Mouse (Mus musculus) MEL (cell line): ENCODE data around the gene Vps18. TPM values are rescaled to one million over a fixed set of nuclear protein-coding genes. Genes with fewer than 3 reads are reported as not detected.

Experiments used
- DNase-seq: peaks from one replicate; pipeline ENCODE4 v3.0.0; 2011; ENCODE audit warnings: low read depth, low spot score
- H3K27ac ChIP-seq: 2 replicates; pipeline ENCODE4 v1.5.1; 2012; ENCODE audit warnings: low read depth, mild to moderate bottlenecking, control low read depth, low read length, moderate library complexity; ENCODE audit not compliant: control insufficient read depth
- H3K27me3 ChIP-seq, 2 experiments: fragments of 150-350 bp in 1 of 2; sonication (generic) in 1 of 2; 2 replicates each; pipeline ENCODE4 v1.6.1; 2012; ENCODE audit warnings: low read length in 2 of 2, mild to moderate bottlenecking in 2 of 2, improper control_type of control experiment in 1 of 2, moderate library complexity in 1 of 2; ENCODE audit not compliant: insufficient read depth in 2 of 2, control insufficient read depth in 1 of 2
- H3K36me3 ChIP-seq, 2 experiments: 2 replicates each; pipeline ENCODE4 v1.6.1; 2012 to 2014; ENCODE audit warnings: low read length in 2 of 2, improper control_type of control experiment in 1 of 2, inconsistent platforms in 1 of 2, mild to moderate bottlenecking in 1 of 2; ENCODE audit not compliant: insufficient read depth in 2 of 2, control insufficient read depth in 1 of 2
- H3K4me1 ChIP-seq, 2 experiments: fragments of 150-350 bp in 1 of 2; sonication (generic) in 1 of 2; 2 replicates each; pipeline ENCODE4 v1.6.1; 2012; ENCODE audit warnings: low read length in 2 of 2, improper control_type of control experiment in 1 of 2, mild to moderate bottlenecking in 1 of 2; ENCODE audit not compliant: insufficient read depth in 2 of 2, control insufficient read depth in 1 of 2
- H3K4me3 ChIP-seq, 2 experiments: fragments of 150-350 bp in 1 of 2; sonication (generic) in 1 of 2; 2 replicates each; pipeline ENCODE4 v1.5.1; 2012; ENCODE audit warnings: low read depth in 2 of 2, low read length in 2 of 2, mild to moderate bottlenecking in 2 of 2, moderate library complexity in 2 of 2, control low read depth in 1 of 2, improper control_type of control experiment in 1 of 2; ENCODE audit not compliant: control insufficient read depth in 1 of 2, insufficient read depth in 1 of 2
- H3K79me2 ChIP-seq: 2 replicates; pipeline ENCODE4 v1.6.1; 2012; ENCODE audit warnings: mild to moderate bottlenecking, low read length, moderate library complexity; ENCODE audit not compliant: control insufficient read depth, poor library complexity, insufficient read depth
- H3K9ac ChIP-seq: 2 replicates; pipeline ENCODE4 v1.6.1; 2012; ENCODE audit warnings: low read depth, mild to moderate bottlenecking, control low read depth, low read length, moderate library complexity; ENCODE audit not compliant: control insufficient read depth, poor library complexity, severe bottlenecking
- H3K9me3 ChIP-seq: fragments of 150-350 bp; sonication (generic); replicated peaks from 2 replicates; pipeline ENCODE4 v1.6.1; 2012; ENCODE audit warnings: mild to moderate bottlenecking, low read length, improper control_type of control experiment, moderate library complexity; ENCODE audit not compliant: insufficient read depth
- E2F4 ChIP-seq: IDR thresholded peaks from 2 replicates; pipeline ENCODE4 v1.6.1; 2011; ENCODE audit warnings: low read depth, low read length, improper control_type of control experiment, borderline replicate concordance
- ELF1 ChIP-seq: IDR thresholded peaks from 2 replicates; pipeline ENCODE4 v1.6.1; 2014; ENCODE audit warnings: low read depth, mild to moderate bottlenecking, inconsistent platforms, low read length, improper control_type of control experiment, moderate library complexity
- EP300 ChIP-seq, 2 experiments: IDR thresholded peaks; 2 replicates each; pipeline ENCODE4 v1.6.1; 2011; ENCODE audit warnings: improper control_type of control experiment in 2 of 2, low read length in 2 of 2, low read depth in 1 of 2, mild to moderate bottlenecking in 1 of 2
- ETS1 ChIP-seq: IDR thresholded peaks from 2 replicates; pipeline ENCODE4 v1.6.1; 2012; ENCODE audit warnings: low read depth, mild to moderate bottlenecking, inconsistent platforms, low read length, improper control_type of control experiment, moderate library complexity
- HCFC1 ChIP-seq: IDR thresholded peaks from 2 replicates; pipeline ENCODE4 v1.6.1; 2012; ENCODE audit warnings: low read depth, mild to moderate bottlenecking, inconsistent platforms, low read length, improper control_type of control experiment, moderate library complexity
- MAFK ChIP-seq: IDR thresholded peaks from 2 replicates; pipeline ENCODE4 v1.6.1; 2011; ENCODE audit warnings: low read depth, mild to moderate bottlenecking, low read length, improper control_type of control experiment, borderline replicate concordance
- MAX ChIP-seq: IDR thresholded peaks from 2 replicates; pipeline ENCODE4 v1.6.1; 2011; ENCODE audit warnings: low read length, improper control_type of control experiment
- MEF2A ChIP-seq: IDR thresholded peaks from 2 replicates; pipeline ENCODE4 v1.6.1; 2014; ENCODE audit warnings: low read depth, mild to moderate bottlenecking, inconsistent platforms, low read length, improper control_type of control experiment; ENCODE audit not compliant: poor library complexity, insufficient replicate concordance, severe bottlenecking; ENCODE audit errors: extremely low read depth
- MXI1 ChIP-seq: IDR thresholded peaks from 2 replicates; pipeline ENCODE4 v1.6.1; 2011; ENCODE audit warnings: mild to moderate bottlenecking, low read depth, low read length, improper control_type of control experiment
- MYB ChIP-seq: IDR thresholded peaks from 2 replicates; pipeline ENCODE4 v1.6.1; 2011; ENCODE audit warnings: mild to moderate bottlenecking, low read depth, low read length, improper control_type of control experiment
- MYC ChIP-seq: IDR thresholded peaks from 2 replicates; pipeline ENCODE4 v1.6.1; 2011; ENCODE audit warnings: low read depth, mild to moderate bottlenecking, low read length, improper control_type of control experiment, moderate library complexity
- POLR2A ChIP-seq, 2 experiments: IDR thresholded peaks; 2 replicates each; pipeline ENCODE4 v1.6.1; 2011 to 2012; ENCODE audit warnings: low read length in 2 of 2, mild to moderate bottlenecking in 2 of 2, control low read depth in 1 of 2, improper control_type of control experiment in 1 of 2, low read depth in 1 of 2, moderate library complexity in 1 of 2; ENCODE audit not compliant: control insufficient read depth in 1 of 2, insufficient read depth in 1 of 2, poor library complexity in 1 of 2
- POLR2AphosphoS5 ChIP-seq: IDR thresholded peaks from 2 replicates; pipeline ENCODE4 v1.6.1; 2012; ENCODE audit warnings: low read depth, borderline replicate concordance, mild to moderate bottlenecking, inconsistent platforms, low read length, moderate library complexity, mixed read lengths
- RCOR1 ChIP-seq: IDR thresholded peaks from 2 replicates; pipeline ENCODE4 v1.6.1; 2012; ENCODE audit warnings: low read depth, mild to moderate bottlenecking, inconsistent platforms, low read length, improper control_type of control experiment
- TBP ChIP-seq: IDR thresholded peaks from 2 replicates; pipeline ENCODE4 v1.8.0; 2011; ENCODE audit warnings: low read depth, low read length, improper control_type of control experiment
- TCF12 ChIP-seq: IDR thresholded peaks from 2 replicates; pipeline ENCODE4 v1.6.1; 2014; ENCODE audit warnings: low read depth, mild to moderate bottlenecking, inconsistent platforms, low read length, improper control_type of control experiment, moderate library complexity
- ZNF384 ChIP-seq: IDR thresholded peaks from 2 replicates; pipeline ENCODE4 v1.6.1; 2012; ENCODE audit warnings: low read depth, mild to moderate bottlenecking, inconsistent platforms, low read length, improper control_type of control experiment
- polyA plus RNA-seq, 2 experiments: library from polyadenylated mRNA; stranded (reverse) in 1 of 2; unstranded in 1 of 2; fragments of >175 nt in 1 of 2; fragments of >200 nt in 1 of 2; gene quantifications; 2 replicates each; pipeline versions ENCODE4 v1.2.1 to v1.2.4; 2012; ENCODE audit warnings: low replicate concordance in 2 of 2, low read depth in 1 of 2; ENCODE audit not compliant: insufficient read length in 2 of 2, insufficient read depth in 1 of 2, missing spikeins in 1 of 2
- total RNA-seq: library from RNA; depleted of rRNA; stranded (reverse); fragments of 300-350 nt; gene quantifications from 2 replicates; pipeline ENCODE4 v1.2.3, GENCODE M21; 2012

The Vps18 gene
- total and polyA plus RNA-seq, 3 experiments: 28.0 to 30.4 TPM; not detected in 1

- Histone ChIP-seq H3K79me2 (peaks cover 35% of the 10 kb centered on the region), H3K36me3 (peaks cover 0 to 7% of the 10 kb centered on the region in 2 experiments; a peak in 1 of 4 replicates), H3K4me1 (peaks cover 0 to 7% of the 10 kb centered on the region in 2 experiments; a peak in 1 of 4 replicates), H3K9ac (no peak overlapping the region), H3K27ac (no peak overlapping the region), H3K27me3 (no peaks in the 10 kb centered on the region), H3K9me3 (no peaks in the 10 kb centered on the region), H3K4me3 (no peak overlapping the region)
- TF ChIP-seq MYB (no peak), MYC (no peak), TBP (no peak), MXI1 (no peak), MAFK (no peak), EP300 (IDR thresholded peaks at IDR 0.05; ENCODE audit: low read depth in 1 of 2, low read length in 2 of 2) (no peak)
- DNase-seq: no peak
These were observed 5.3 kb downstream of the Vps18 start for GRCm38 (mm10) chr2:119293776-119294390.

DNA sequence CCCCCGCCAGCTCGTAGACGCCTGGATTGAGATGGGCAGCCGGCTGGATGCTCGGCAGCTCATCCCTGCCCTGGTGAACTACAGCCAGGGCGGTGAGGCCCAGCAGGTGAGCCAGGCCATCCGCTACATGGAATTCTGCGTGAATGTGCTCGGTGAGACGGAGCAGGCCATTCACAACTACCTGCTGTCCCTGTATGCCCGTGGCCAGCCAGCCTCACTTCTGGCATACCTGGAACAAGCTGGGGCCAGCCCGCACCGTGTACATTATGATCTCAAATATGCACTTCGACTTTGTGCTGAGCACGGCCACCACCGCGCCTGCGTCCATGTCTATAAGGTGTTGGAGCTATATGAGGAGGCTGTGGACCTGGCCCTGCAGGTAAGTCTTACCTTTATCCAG lies 5.9 kb downstream of the Vps18 start:
- H3K4me1 ChIP-seq: peaks cover 3 to 7% of the 10 kb centered on the region in 2 experiments; a peak in 2 of 4 replicates
- TF ChIP-seq TBP: no peak
- no peak for TF ChIP-seq ELF1
- no peak for TF ChIP-seq MAX
- TF ChIP-seq POLR2AphosphoS5: no peak
- no peak for TF ChIP-seq HCFC1
- TF ChIP-seq EP300 (IDR thresholded peaks at IDR 0.05; ENCODE audit: low read depth in 1 of 2, low read length in 2 of 2): no peak
- TF ChIP-seq RCOR1: no peak
- TF ChIP-seq E2F4: no peak
- no peak for TF ChIP-seq ZNF384
- no peaks in the 10 kb centered on the region for H3K27me3 ChIP-seq
- H3K9me3 ChIP-seq: no peaks in the 10 kb centered on the region
- H3K9ac ChIP-seq: no peak overlapping the region
- H3K79me2 ChIP-seq: peaks cover 32% of the 10 kb centered on the region
- no peak overlapping the region for H3K27ac ChIP-seq
- H3K4me3 ChIP-seq: no peak overlapping the region
- peaks cover 2 to 7% of the 10 kb centered on the region in 2 experiments; a peak in 3 of 4 replicates for H3K36me3 ChIP-seq
- DNase-seq: no peak

GRCm38 (mm10) chr2:119296756-119297155 lies 8.2 kb downstream of the Vps18 start:
- H3K27ac ChIP-seq: no peak overlapping the region
- no peak overlapping the region for H3K9ac ChIP-seq
- H3K27me3 ChIP-seq: no peaks in the 10 kb centered on the region
- no peak overlapping the region for H3K4me3 ChIP-seq
- DNase-seq: no peak
- peaks cover 8 to 15% of the 10 kb centered on the region in 2 experiments; a peak in 3 of 4 replicates for H3K4me1 ChIP-seq
- H3K36me3 ChIP-seq: peaks cover 7 to 14% of the 10 kb centered on the region in 2 experiments; a peak in 3 of 4 replicates
- H3K9me3 ChIP-seq: no peaks in the 10 kb centered on the region
- no peak for TF ChIP-seq EP300 (IDR thresholded peaks at IDR 0.05; ENCODE audit: low read depth in 1 of 2, low read length in 2 of 2)
- TF ChIP-seq POLR2A (IDR thresholded peaks at IDR 0.05; ENCODE audit: control insufficient read depth in 1 of 2, insufficient read depth in 1 of 2, low read depth in 1 of 2, low read length in 2 of 2, poor library complexity in 1 of 2): no peak
- no peak for TF ChIP-seq MYB
- TF ChIP-seq POLR2AphosphoS5: no peak
- no peak for TF ChIP-seq ETS1
- no peak for TF ChIP-seq MEF2A
- TF ChIP-seq HCFC1: no peak
- no peak for TF ChIP-seq TCF12
- H3K79me2 ChIP-seq: peaks cover 16% of the 10 kb centered on the region
